Mouse (Mus musculus) erythroblast, embryonic 14.5 days (primary cell): Measurements from ENCODE around the gene Lztr1. TPM values are rescaled to one million over a fixed set of nuclear protein-coding genes. Genes with fewer than 3 reads are reported as not detected.

Experiments
- H3K27me3 ChIP-seq: 2 replicates; pipeline ENCODE4 v1.6.1; 2012; ENCODE audit warnings: inconsistent platforms; ENCODE audit not compliant: control insufficient read depth
- H3K36me3 ChIP-seq: 2 replicates; pipeline ENCODE4 v1.6.1; 2012; ENCODE audit warnings: mild to moderate bottlenecking, inconsistent platforms; ENCODE audit not compliant: control insufficient read depth
- H3K4me1 ChIP-seq: 2 replicates; pipeline ENCODE4 v1.6.1; 2012; ENCODE audit warnings: inconsistent platforms; ENCODE audit not compliant: control insufficient read depth
- H3K4me3 ChIP-seq: replicated peaks from 2 replicates; pipeline ENCODE3; 2012; ENCODE audit warnings: moderate library complexity, mild to moderate bottlenecking, inconsistent platforms
- H3K9me3 ChIP-seq: 2 replicates; pipeline ENCODE4 v1.6.1; 2012; ENCODE audit warnings: low read length, inconsistent platforms, mixed read lengths; ENCODE audit not compliant: control insufficient read depth
- GATA1 ChIP-seq: IDR thresholded peaks from 2 replicates; pipeline ENCODE4 v1.6.1; 2012; ENCODE audit warnings: low read length, inconsistent platforms, mixed read lengths
- TAL1 ChIP-seq: IDR thresholded peaks from 3 replicates; pipeline ENCODE4 v1.6.1; 2012; ENCODE audit warnings: low read length, inconsistent platforms, mixed read lengths
- polyA plus RNA-seq: library from polyadenylated mRNA; stranded (reverse); fragments of >175 nt; gene quantifications from 2 replicates; pipeline ENCODE4 v1.2.3, GENCODE M21; 2012

Lztr1 gene
- polyA plus RNA-seq, 1 experiment = 0.59 TPM

- peaks cover 22% of the 10 kb centered on the region for H3K4me1 ChIP-seq
- TF ChIP-seq GATA1 (no peak), TAL1 (no peak)
- no peaks in the 10 kb centered on the region for H3K36me3 ChIP-seq
- H3K4me3 ChIP-seq = no peak within 1 kb of the TSS
- no peaks in the 10 kb centered on the region for H3K9me3 ChIP-seq
- peaks cover 64% of the 10 kb centered on the region for H3K27me3 ChIP-seq
Measured at GRCm38 (mm10) chr16:17561128-17561750, 52.8 kb downstream of the Lztr1 start, which contains the start of gene Lrrc74b. Gene Lrrc74b, minus strand, starts transcription at chr16:17561247.

DNA sequence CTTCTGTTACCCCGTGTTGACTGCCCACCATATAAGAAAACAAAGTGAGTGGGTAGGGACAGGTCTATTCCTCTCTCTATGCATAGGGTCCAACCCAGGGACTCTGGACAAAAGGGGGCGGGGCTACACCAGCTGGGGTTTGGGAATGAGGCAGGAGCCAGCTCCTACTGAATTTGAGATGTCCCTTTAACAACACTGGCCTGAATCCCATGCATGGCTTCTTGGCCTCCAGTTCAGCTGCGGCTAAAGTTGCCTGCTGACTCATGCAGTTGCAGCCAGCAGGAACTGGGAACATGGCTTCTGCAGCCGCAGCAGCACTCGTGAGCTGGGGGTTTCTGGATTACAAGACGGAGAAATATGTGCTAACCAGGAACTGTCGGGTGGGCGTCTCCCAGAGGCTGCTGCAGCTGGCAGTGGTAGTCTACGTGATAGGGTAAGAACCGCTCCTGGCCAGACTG is 53.3 kb downstream of the Lztr1 start, which contains the start of gene P2rx6:
Gene P2rx6, plus strand, starts transcription at position 135 of the 458 bp plus-strand sequence.
- peaks cover 22% of the 10 kb centered on the region for H3K4me1 ChIP-seq
- H3K4me3 ChIP-seq = no peak within 1 kb of the TSS
- no peaks in the 10 kb centered on the region for H3K9me3 ChIP-seq
- no peaks in the 10 kb centered on the region for H3K36me3 ChIP-seq
- peaks cover 66% of the 10 kb centered on the region for H3K27me3 ChIP-seq
- TF ChIP-seq TAL1 = no peak
- no peak for TF ChIP-seq GATA1

DNA sequence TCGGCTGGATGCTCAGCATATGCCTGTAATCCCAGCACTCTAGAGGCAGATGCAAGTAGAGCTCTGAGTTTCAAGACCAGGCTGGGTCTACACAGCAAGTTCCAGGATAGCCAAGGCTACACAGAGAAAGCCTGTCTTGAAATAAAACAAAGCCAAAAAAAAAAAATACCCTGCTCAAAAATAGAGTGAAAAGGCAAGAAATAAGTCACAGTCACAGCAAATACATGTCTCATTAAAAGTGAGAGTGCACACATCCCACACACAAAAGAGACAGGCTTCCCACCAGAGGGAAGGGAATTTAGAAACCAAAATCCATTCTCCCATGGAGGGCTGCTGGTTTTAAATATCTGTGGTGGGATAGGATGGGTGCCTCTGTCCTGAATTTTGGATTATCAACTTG is 55.1 kb downstream of the Lztr1 start:
- Histone ChIP-seq H3K4me1 (peaks cover 14% of the 10 kb centered on the region), H3K9me3 (no peaks in the 10 kb centered on the region), H3K27me3 (peaks cover 67% of the 10 kb centered on the region), H3K4me3 (no peak overlapping the region), H3K36me3 (no peaks in the 10 kb centered on the region)
- no peak for TF ChIP-seq TAL1
- TF ChIP-seq GATA1 = no peak

DNA sequence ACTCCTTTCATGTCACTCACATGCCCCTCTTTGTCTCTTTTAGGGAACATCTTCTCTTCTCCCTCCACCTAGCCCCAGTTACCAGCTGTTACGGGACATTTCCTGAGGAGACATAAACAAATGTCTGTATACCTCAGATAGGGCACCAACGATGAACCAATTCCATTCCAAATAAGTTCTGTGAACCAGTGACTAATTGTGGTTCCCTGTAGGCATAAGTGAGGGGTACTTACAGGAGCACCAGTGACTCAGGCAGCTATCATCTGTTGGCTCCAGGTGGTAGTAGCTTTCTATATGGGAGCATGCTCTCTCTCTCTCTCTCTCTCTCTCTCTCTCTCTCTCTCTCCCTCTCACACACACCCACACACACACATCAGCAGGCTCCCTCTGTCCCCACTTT is 55.7 kb downstream of the Lztr1 start:
- Histone ChIP-seq H3K4me1 (peaks cover 7% of the 10 kb centered on the region), H3K9me3 (no peaks in the 10 kb centered on the region), H3K36me3 (no peaks in the 10 kb centered on the region), H3K27me3 (peaks cover 60% of the 10 kb centered on the region), H3K4me3 (no peak overlapping the region)
- no peak for TF ChIP-seq GATA1
- no peak for TF ChIP-seq TAL1

DNA sequence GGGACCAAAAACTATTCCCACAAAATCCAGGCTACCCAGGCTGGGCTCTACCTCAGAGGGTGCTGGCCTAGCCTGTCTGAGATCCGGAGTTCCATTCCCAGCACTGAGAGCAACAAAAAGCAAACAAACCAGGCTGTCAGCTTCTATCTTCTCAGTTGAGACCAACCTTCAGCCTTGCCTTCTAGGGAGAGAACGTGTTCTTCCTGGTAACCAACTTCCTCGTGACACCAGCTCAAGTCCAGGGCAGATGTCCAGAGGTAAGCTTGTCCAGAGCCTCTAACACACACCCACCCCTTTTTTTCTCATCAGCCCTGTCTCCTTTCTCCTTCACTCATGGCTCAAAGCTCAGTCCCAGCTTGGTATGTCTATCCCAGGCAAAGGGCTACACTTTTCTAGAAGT is 56.3 kb downstream of the Lztr1 start:
- TF ChIP-seq GATA1 (no peak), TAL1 (no peak)
- no peak overlapping the region for H3K4me3 ChIP-seq
- no peaks in the 10 kb centered on the region for H3K9me3 ChIP-seq
- peaks cover 7% of the 10 kb centered on the region for H3K4me1 ChIP-seq
- no peaks in the 10 kb centered on the region for H3K36me3 ChIP-seq
- H3K27me3 ChIP-seq = peaks cover 55% of the 10 kb centered on the region

- Histone ChIP-seq H3K4me1 (peaks cover 4% of the 10 kb centered on the region), H3K27me3 (peaks cover 41% of the 10 kb centered on the region), H3K4me3 (no peak overlapping the region), H3K9me3 (no peaks in the 10 kb centered on the region), H3K36me3 (no peaks in the 10 kb centered on the region)
- TF ChIP-seq TAL1 (no peak), GATA1 (no peak)
Measured at GRCm38 (mm10) chr16:17566186-17566585, 57.7 kb downstream of the Lztr1 start.

Other genes with a start within 250 kb of the Lztr1 start
- gene Tmem191c, start 232.6 kb upstream of the Lztr1 start, polyA plus RNA-seq = 0.08 and 0.20 TPM in 2 replicates
- gene Serpind1, start 177.3 kb upstream of the Lztr1 start, polyA plus RNA-seq = 0.03 TPM in 1 of 2 replicates, not detected in the other
- 0.49 and 0.66 TPM in 2 replicates for gene Snap29, start 102.7 kb upstream of the Lztr1 start, polyA plus RNA-seq
- gene Pi4ka, start 102.4 kb upstream of the Lztr1 start, polyA plus RNA-seq = 0.79 and 1.9 TPM in 2 replicates
- 0.84 and 0.88 TPM in 2 replicates for gene Crkl, start 56.7 kb upstream of the Lztr1 start, polyA plus RNA-seq
- gene Aifm3, start 19.1 kb upstream of the Lztr1 start, polyA plus RNA-seq = not detected in 2 replicates
- gene Thap7, start 22.4 kb downstream of the Lztr1 start, polyA plus RNA-seq = 13.7 and 15.6 TPM in 2 replicates
- gene Lrrc74b, start 52.6 kb downstream of the Lztr1 start, polyA plus RNA-seq = 0.02 TPM in 1 of 2 replicates, not detected in the other
- 0.03 TPM in 1 of 2 replicates, not detected in the other for gene P2rx6, start 53.2 kb downstream of the Lztr1 start, polyA plus RNA-seq
- gene Slc7a4, start 74.5 kb downstream of the Lztr1 start, polyA plus RNA-seq = 0.04 TPM in 1 of 2 replicates, not detected in the other
- 1.9 and 2.3 TPM in 2 replicates for gene Smpd4, start 110.7 kb downstream of the Lztr1 start, polyA plus RNA-seq
- gene Ccdc74a, start 137.8 kb downstream of the Lztr1 start, polyA plus RNA-seq = 1.4 and 1.5 TPM in 2 replicates
- 7.7 and 8.2 TPM in 2 replicates for gene Med15, start 224.2 kb downstream of the Lztr1 start, polyA plus RNA-seq